ENCODE assay signal across 34 mouse cellular contexts in the genomic region with DNA sequence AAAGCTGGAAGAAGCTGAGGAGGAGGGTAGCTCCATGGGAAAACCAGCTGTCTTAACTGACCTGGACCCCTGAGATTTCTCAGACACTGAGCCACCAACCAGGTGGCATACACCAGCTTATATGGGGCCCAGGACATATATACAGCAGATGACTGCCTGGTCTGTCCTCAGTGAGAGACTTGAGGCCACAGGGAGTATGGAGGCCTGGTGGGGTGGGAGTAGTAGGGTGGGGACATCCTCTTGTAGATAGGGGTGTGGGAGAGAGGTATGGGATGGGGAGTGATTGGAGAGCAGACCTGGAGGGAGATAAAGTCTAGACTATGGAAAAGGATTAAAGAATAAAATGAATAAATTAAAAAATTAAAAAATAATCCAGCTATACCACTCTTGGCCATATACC.
"Had no signal": no experiment of that assay in that cellular context is flagged by ENCODE, and none has a peak within 500 bp of the region (broad histone marks: within the 10 kb centered on the region; RNA-seq: fewer than 3 reads in every experiment).

No protein-coding gene starts in this region.

- H3K27ac ChIP-seq: heart, embryonic 10.5 days; heart, embryonic 13.5 days; heart, embryonic 15.5 days; hindbrain, embryonic 10.5 days; hindbrain, embryonic 12.5 days; hindbrain, embryonic 13.5 days; hindbrain, embryonic 15.5 days; hindbrain, postnatal 0 days; intestine, embryonic 15.5 days; kidney, embryonic 15.5 days; kidney, postnatal 0 days; layer of hippocampus, adult 2 months had no signal

- H3K4me3 ChIP-seq: heart, embryonic 10.5 days; heart, embryonic 12.5 days; heart, embryonic 13.5 days; heart, embryonic 15.5 days; hindbrain, embryonic 10.5 days; hindbrain, embryonic 12.5 days; hindbrain, embryonic 13.5 days; hindbrain, embryonic 15.5 days; intestine, embryonic 15.5 days; kidney, embryonic 15.5 days; layer of hippocampus, adult 2 months had no signal

- H3K4me2 ChIP-seq: heart, embryonic 11.5 days; heart, embryonic 12.5 days; heart, embryonic 13.5 days; heart, embryonic 15.5 days; hindbrain, embryonic 12.5 days; hindbrain, embryonic 13.5 days; hindbrain, embryonic 15.5 days; intestine, embryonic 15.5 days; kidney, embryonic 15.5 days had no signal

- H3K27me3 ChIP-seq: heart, embryonic 12.5 days; heart, embryonic 13.5 days; heart, embryonic 15.5 days; hindbrain, embryonic 12.5 days; hindbrain, embryonic 13.5 days; hindbrain, embryonic 15.5 days; intestine, embryonic 15.5 days; kidney, embryonic 15.5 days had no signal

- H3K4me1 ChIP-seq: heart, embryonic 10.5 days; heart, embryonic 12.5 days; heart, embryonic 13.5 days; heart, embryonic 15.5 days; hindbrain, embryonic 10.5 days; hindbrain, embryonic 12.5 days; hindbrain, embryonic 13.5 days; hindbrain, embryonic 15.5 days; intestine, embryonic 15.5 days; kidney, embryonic 15.5 days had no signal

- H3K36me3 ChIP-seq: heart, embryonic 10.5 days; heart, embryonic 12.5 days; heart, embryonic 13.5 days; heart, embryonic 15.5 days; hindbrain, embryonic 10.5 days; hindbrain, embryonic 12.5 days; hindbrain, embryonic 13.5 days; hindbrain, embryonic 15.5 days; intestine, embryonic 15.5 days; kidney, embryonic 15.5 days had no signal

- DNase-seq: heart, postnatal 10 days; heart, postnatal 14 days; heart, postnatal 36 days; heart, postnatal 4 days; kidney, adult 11 months; kidney, adult 18-20 months; kidney, adult 2 months; kidney, adult 8-10 months; kidney, adult 9 months; kidney, postnatal 10 days; kidney, postnatal 14 days; kidney, postnatal 25 days; kidney, postnatal 36 days; kidney, postnatal 4 days; layer of hippocampus, adult 9-11 months; layer of hippocampus, postnatal 36 days had no signal

- H3K9ac ChIP-seq: heart, embryonic 12.5 days; heart, embryonic 13.5 days; heart, embryonic 15.5 days; hindbrain, embryonic 12.5 days; hindbrain, embryonic 13.5 days; hindbrain, embryonic 15.5 days; intestine, embryonic 15.5 days; kidney, embryonic 15.5 days had no signal

- H3K9me3 ChIP-seq: heart, embryonic 10.5 days; heart, embryonic 15.5 days; hindbrain, embryonic 10.5 days; hindbrain, embryonic 12.5 days; hindbrain, embryonic 13.5 days; hindbrain, embryonic 15.5 days; intestine, embryonic 15.5 days; kidney, embryonic 15.5 days had no signal

- ATAC-seq: hindbrain, embryonic 16.5 days; hindbrain, postnatal 0 days; inflammation-experienced regulatory T-cells, adult 6 months; intestine, embryonic 15.5 days; intestine, embryonic 16.5 days; intestine, postnatal 0 days had no signal
